Mouse (Mus musculus) induced T-regulatory cell, adult 2 months (primary cell): ENCODE measurements around the gene Cpm.

ENCODE experiments used
- DNase-seq: peaks from one replicate; pipeline ENCODE4 v3.0.0-alpha.2; 2012; ENCODE audit warnings: low read depth

The Cpm gene

DNA sequence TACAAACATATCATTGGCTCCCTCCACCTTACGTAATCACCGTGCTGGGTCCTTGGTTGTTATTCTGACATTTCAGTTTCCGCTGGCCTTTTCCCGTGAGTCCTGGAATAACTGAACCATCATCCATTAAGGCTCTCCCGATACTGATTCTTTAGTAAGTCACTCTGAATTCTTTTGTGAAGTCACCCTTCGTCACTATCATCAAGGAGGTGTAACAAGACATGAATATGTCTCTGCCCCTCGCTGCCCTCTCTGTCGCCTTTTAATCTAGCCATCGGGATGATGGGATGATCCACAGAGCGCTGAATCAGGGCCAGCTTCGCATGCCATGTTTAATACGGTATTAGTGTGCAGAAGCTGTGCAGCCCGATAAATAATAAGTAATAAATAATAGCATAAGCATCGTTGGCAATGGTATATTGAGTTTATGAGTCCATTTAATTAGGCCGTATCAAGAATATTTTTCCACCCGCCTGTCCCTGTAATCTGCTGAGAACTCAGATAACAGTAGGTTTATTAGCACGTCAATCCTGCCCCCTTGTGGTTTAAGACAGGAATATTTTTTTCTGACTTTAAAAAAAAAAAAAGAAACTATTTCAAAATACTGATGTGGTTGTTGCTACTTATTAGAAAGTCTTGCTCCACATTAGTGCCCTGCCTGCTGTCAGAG lies 47.5 kb downstream of the Cpm start:
- peak; percentile 82 for DNase-seq

DNA sequence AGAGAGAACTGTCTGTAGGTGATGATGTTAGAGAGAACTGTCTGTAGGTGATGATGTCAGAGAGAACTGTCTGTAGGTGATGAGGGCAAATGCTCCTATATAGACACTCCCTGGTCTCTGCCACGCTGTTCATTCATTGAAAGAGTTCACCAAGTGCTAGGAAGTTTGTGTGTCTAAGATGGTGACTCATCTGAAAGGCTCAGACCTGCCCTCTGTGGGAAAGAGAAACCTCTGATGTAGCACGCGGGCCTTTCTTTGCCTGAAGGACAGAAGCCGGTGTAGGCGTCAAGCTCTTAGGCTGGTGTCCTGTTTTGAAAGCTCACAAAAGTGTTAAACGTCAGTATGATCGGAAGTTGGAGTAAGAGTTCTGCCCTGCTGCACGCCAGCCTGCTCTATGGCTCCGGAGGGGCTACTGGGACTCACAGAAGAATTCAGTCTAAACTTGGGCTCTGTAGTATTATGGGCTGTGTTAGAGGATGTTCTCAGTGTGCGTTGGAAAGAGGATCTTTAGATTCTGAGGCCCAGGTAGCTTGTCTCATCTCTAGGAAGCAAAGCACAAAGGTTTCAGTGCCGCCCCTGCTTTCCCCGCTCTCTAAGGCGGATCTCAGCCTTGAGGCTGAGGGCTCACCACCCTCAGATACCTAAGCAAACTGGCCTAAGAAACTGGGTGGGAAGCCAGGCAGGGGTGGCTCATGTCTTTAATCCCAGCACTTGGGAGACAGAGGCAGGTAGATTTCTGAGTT lies 48.4 kb downstream of the Cpm start:
- peak; percentile 77 for DNase-seq

DNA sequence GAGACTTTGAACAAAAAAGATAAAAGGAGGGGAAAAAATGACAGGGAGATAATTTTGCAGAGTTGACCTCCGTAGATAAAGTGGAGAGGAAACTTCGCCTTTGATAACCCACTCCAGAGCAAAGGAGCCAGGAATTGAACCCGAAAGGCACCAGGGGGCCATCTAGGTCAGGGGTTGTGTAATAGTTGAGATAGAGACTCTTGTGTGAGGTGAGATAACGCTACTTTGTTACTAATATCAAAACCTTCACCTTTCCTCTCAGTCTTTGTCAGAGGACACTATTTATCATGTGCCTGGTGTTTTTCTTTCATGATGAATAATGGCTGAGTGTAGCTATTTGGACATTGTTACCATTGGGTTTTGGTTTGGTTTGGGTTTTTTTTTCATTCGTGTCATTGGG lies 49.1 kb downstream of the Cpm start:
- peak; percentile 39 for DNase-seq

DNA sequence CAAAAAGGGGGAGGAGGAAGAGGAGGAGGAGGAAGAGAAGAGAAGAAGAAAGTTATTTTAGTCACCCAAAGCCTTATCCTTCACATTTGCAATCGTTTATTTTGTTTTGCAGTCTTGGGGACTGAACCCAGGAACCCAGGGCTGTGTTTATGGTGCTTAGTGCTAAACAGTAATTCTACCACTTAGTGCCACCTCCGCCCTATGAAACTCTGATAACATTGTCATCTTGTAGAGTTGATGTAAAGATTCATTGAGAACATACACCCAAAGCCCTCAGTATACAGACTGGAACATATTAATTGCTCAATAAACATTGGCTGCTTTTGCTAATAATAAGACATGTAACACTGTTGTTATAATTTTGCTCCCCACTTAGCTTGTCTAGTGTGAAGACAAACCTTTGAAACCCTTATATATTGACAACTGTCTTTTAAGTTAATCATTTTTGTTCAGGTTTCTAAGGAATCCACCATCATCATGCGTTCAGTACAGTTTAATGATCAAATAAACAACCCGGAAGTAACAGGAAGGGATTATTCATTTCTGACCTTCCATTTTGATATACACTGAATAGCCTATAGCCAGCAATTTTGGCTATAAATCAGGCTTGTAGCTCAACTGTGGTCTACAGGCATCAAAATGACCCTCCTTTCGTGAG lies 49.9 kb downstream of the Cpm start:
- no peak for DNase-seq

DNA sequence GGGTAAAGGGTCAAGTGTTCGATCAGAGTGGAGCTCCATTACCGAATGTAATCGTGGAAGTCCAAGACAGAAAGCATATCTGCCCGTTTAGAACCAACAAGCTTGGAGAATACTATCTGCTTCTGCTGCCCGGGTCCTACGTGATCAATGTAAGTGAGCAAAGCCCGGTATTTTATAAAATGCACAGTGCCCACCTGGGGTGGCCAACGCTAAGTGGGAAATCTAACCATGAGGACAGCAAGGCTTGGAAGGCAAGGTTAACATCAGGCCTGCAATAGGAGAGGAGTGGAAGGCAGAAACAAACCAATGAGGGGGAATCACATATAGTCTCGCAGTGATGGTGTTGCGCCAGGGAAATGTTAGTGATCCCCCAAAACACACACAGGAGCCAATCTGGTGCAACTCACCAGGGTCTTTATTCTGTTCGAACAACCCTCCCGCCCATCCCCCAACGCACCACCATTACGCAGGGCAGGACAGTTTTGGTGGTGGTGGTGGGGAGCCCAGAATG lies 50.7 kb downstream of the Cpm start:
- DNase-seq: no peak

DNA sequence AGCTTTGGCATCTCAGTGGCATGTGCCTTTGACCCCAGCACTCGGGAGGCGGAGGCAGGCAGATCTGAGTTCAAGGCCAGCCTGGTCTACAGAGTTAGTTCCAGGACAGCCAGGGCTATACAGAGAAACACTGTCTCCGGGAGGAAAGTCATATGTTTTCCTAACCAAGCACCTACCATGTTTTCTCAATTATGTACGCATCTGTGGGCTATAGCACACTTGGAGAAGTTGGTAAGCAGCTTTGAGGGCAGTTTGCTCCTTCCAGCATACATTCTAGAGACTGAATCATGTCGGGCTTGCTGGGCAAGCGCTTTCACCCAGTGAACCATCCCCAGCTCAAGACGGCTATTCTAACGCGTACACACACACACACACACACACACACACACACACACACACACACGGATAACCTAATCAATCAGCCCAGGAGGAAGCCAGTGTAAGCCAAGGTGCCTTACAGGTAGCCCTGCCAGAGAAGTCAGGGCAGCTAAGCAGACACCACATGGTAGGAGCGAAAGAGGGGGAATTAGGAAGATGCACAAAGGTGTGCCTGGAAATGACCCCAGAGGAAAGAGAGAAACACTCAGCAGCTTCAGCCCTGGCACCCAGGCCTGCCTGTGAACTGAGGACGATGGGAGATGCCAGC lies 51.7 kb downstream of the Cpm start:
- no peak for DNase-seq

DNA sequence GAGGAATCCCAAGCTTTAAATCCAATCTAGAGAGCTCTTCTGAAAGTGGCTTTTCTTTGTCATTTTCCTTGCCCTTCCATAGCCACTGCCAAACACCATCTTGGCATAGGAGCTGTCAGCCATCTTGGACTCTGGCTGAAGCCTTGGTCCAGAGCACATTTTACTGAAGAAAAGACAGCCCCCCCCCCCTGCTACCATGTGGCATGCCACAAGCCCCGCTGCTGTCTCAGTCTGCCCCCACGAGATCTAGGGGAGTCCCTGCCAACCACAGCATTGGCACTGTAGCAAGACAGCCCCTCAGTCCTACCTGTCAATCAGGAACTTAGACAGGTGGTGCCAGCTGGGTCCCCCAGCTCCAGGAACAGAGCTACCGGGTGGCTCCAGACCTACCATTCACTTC lies 52.2 kb downstream of the Cpm start:
- DNase-seq: no peak

DNA sequence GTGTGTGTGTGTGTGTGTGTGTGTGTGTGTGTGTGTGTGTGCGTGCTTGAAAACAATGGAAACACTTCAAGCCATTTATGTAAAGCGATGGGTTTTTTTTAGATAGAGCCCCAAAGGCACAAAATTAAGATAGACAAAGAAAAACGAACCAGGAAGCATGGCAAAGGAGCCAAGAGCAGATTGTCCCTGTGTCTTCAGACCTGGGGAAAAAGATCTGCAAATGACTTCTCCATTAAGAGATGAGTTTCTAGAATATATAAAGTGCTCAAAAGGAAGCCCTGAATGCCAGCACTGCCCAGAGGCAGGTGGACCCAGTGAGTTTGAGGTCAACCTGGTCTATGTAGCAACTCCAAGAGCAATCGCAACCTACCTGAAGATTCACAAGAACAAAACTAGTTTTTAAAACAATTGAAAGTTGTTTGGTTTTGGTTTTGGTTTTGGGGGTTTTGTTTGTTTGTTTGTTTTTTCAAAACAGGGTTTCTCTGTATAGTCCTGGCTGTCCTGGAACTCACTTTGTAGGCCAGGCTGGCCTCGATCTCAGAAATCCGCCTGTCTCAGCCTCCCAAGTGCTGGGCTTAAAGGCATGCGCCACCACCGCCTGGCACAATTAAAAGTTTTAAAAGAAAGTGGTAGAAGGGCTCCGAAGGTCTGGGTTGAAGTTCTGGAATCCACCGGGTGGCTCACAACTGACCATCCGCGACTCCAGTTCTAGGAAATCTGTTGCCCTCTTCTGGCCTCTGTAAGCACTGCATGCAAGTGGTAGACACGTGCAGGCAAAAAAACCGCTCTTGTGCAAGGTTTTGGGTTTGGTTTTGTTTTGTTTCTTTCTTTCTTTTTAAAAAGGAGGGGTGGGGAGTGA lies 52.9 kb downstream of the Cpm start:
- DNase-seq: peak; percentile 55

DNA sequence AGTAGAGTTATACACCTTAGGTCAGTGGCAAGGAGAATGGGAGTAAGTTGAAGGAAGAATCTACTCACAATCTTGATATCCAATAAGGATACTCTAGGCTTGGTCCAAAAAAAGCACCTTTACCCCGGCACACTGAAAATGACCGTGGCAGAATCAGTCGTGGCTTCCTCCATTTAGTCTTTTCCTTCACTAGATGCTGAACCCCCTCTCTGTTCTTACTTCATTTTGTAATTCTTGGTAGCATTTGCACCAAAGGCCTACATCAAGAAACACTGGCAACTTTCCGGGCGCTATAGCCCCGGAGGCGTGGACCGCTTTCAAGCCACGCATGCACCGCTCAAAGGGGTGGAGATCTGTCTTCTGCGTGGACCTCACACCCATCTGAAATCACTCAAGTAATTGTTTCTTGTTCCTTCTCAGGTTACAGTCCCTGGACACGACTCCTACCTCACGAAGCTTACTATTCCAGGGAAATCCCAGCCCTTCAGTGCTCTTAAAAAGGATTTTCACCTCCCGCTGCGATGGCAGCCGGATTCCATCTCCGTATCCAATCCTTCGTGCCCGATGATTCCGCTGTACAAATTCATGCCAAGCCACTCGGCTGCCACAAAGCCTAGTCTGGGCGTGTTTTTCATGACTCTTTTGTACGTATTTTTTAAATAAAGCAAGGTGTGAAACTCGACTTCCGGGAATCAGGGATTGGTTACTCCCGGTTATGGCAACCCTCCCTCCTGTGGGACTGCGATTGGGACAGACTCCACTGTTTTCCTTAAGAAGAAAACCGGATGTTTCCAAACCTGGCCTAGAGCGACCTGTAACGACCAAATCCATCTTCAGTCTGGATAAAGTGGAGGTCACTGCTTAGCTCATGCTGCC lies 53.8 kb downstream of the Cpm start:
- DNase-seq: no peak

DNA sequence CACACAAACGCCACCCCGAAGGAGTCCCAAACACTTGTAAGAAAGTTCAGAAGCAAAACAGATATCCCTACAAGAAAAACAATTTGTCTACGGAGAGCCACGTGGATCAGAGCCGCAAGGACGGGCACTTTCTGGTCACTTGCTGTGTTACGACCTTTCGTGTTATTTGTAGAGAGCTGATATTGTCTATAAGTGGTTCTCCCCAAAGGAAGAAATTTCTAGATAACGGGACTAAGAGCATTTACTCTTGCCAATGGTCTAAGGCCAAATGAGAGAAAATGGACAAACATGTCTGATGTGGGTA lies 54.4 kb downstream of the Cpm start:
- no peak for DNase-seq

DNA sequence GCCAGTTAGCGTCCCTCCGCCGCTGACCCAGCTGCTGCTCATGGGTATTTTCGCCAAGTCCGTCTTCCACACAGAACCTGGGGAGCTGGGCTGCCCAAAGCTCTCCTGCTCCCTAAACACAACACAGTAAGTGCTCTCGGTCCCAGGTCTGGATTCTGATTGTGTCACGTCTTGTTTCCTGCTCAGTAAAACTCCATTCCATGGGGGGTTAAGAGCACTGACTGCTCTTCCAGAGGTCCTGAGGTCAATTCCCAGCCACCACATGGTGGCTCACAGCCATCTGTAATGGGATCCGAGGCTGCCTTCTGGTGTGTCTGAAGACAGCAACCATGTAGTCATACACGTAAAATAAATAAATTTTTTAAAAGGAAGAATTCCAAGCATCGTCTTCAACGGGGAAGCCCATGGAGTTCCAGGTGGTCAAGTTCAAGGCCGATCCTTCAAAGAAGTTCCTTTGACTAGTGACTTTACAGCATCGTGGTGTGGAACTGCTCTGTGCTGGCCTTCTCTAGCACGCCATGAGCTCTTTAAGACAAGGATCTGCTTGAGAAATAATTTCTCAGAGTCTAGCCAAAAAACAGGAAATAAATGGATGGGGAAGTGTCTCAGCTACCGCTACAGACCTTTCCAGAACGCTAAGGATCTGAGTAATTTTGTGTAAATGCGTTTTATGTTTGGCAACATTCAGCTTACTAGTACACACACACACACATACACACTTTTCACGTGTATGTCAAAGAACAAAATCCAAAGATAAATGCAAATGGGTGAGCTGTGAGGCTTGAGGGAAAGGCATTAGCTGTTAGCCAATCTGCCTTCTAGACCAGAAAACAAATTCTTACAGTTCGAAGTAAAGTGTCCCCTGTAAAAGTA lies 55.2 kb downstream of the Cpm start:
- DNase-seq: no peak

DNA sequence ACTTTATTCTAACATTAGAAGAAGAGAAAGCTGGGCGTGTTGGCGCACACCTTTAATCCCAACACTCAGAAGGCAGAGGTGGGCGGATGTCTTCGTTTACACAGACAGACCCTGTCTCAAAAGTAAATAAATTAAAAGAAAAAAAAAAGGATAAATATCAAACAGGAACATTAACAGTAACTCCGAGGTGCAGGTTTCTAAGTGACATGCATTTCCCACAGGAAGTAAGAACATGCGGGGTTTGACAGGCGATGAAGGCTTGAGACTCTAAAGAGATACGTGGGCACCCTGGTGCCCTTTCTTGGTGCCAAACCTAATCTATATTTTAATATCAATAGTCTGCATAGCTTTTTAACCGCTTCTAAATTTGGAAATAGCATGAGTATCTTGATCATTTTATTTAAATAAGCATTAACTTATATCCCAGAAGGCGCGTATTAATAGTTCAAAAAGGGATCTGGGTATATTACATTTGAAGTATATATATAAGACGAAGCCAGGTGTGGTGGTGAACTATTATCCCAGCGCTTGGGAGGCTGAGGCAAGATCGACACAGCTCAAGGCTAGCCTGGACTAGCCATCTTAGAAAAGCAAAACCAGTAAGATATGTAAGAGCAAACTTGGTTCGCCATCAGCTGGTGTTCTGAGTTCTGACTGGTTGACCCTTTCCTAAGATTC lies 56.0 kb downstream of the Cpm start:
- no peak for DNase-seq

DNA sequence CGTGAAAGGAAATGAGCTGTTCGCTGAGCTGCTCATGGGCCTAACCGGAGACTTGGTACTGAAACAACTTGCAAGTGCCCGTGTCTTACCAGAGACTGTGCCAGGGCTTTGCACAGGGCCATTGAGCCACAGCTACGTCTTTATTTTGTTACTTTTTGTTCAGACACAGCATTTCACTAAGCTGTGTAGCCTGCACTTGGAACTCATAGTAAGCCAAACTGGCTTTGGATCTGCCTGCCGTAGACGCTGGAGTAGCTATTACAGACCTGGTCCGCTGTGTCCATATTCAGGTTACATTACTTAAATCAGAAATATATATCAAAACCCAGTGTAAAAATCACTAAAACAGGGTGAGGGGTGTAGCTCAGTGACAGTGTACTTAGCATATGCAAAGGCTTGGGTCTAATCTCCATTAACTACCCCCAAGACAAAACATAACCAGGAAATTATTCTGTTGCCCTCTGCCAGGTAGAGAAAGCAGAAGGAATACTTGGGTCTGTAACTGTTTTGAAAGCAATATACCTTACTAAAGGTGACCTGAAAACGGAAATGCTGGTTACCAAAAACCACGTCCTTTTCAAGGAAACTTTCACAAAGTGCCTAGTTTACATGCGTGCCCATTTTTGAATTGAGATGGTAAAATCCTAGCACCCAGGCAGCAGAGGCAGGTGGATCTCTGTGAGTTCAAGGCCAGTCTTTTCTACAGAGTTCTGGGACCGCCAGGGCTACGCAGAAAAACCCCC lies 56.7 kb downstream of the Cpm start:
- no peak for DNase-seq

DNA sequence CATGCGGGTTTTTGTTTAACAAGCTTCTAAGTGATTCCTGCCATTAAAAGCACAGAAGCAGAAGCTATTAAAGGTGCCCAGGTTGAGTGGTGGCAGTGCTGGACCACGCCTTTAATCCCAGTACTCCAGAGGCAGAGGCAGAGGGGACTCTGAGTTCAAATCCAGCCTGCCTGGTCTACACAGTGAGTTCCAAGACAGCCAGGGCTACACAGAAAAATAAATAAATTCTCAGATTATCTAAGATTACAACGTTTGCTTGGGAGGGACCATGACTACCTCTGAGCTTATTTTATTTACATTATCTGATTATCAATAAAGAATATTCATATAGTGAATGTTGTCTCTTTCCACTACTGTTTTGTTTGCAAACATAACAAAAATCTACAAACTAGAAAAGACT lies 57.7 kb downstream of the Cpm start:
- no peak for DNase-seq

DNA sequence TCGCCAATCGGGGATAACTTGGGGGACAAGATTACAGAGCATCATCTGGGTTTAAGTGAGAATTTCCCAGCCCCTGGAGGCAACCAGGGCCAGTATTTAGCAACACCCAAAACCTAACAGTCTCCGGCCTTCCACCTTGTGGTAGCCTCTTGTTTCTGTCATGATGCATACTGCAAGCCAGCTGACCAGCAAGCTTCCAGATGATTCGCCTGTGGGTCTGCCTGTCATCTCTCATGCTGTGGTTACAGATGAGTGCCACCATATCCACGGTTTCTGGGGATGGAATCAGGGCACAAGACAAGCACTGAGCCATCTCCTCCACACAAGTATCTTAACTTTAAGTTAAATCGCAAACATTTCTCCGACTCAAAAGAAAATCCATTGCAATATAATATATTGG lies 58.3 kb downstream of the Cpm start:
- DNase-seq: no peak

DNA sequence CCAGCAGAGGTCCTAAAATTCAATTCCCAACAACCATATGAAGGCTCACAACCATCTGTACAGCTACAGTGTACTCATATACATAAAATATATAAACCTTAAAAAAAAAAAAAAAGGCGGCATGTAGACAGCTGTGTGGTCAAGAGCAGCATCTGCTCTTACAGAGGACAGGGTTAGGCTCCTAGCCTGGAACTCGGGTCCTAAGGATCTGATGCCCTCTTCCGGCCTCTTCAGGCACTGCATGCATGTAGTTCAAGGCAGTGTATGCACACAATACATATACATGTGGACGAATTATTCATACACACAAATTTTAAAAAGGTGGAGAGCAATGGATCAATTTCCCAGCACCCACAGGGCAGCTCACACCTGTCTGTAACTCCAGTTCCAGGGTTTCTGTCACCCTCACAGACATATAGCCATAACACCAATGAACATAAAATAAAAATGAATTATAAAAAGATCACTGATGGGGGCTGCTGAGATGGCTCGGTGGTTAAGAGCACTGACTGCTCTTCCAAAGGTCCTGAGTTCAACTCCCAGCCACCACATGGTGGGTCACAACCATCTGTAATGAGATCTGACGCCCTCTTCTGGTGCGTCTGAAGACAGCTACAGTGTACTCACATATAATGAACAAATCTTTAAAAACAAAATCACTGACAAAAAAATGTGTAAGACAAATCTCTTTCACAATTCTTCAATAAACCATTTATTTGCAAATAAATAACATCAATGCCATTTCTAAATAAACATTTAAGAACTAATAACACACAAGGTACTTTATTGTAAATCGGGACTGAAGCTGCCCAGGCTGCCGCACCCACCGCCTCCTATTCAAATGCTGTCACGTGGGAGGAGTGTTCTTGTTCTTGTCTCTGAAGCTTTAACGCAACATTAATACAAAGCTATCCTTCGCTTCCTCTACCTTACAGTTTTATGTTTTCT lies 59.2 kb downstream of the Cpm start:
- peak; percentile 68 for DNase-seq

DNA sequence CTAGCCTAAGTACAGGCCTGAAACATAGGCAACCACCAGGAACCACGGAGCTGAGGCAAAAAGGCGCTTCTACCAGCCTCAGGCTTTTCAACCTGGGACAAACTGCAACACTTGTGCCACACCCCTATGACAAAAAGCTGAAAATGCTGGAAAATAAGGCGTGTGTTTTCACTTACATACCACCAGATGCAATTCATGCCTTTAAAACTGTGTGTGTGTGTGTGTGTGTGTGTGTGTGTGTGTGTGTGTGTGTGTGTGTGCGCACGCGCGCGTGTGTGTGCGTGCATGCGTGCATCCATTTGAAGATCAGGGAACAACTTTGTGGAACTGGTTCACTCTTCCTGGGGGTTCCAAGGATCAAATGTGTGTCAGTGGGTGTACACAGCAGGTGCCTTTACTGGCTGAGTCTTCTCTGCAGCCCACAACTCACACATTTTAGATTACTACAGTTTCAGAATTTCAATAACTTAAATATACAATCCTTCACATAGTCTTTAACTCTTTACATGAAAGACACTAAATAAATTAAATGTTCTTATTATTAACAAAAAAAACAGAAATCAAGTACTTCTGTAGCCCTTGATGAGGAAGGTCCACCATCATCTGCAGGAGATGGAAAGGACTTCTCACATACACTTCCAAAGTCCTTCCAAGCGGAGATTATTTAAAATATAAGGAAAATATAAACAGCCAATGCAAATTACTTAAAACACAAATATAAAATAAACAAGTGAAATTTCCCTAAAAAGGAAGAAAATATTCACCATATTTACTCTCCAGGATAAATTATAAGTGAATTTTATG lies 60.2 kb downstream of the Cpm start:
- no peak for DNase-seq
